Mouse (Mus musculus): Measurements from ENCODE around the gene Atxn1. TPM values are rescaled to one million over a fixed set of nuclear protein-coding genes. Genes with fewer than 3 reads are reported as not detected.
A peak's percentile ranks its signal among the peaks of the same experiment; 100 is the strongest.

Gene Atxn1
- total and polyA plus RNA-seq, 3 experiments = 0.39 to 1.1 TPM; not detected in 1

DNA sequence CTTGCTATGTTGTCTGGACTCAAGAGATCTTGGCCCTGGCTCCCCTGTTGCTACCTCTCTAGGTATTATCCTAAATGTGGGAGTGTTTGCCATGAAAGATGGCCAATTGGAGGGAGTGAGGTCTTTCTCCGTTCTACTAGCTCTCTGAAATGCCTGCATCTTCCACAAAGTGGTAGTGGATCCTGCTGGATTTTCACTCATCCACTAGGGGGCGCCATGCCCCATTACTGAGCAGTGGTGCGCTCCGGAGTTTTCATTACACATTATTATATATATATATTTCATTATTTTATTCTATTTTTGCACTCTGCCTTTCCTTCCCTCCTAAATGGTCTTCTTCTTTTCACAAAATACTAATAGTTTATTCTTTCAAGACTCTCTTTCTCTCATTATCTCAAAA lies 392.0 kb downstream of the Atxn1 start:
- no peak overlapping the region for H3K4me3 ChIP-seq (ENCODE audit: control insufficient read depth in 1 of 2, insufficient read depth in 1 of 2, low read depth in 2 of 2, low read length in 2 of 2)
- H3K9me3 ChIP-seq (replicated peaks; ENCODE audit: insufficient read depth, low read length) = no peaks in the 10 kb centered on the region
- no peaks in the 10 kb centered on the region for H3K27me3 ChIP-seq (ENCODE audit: control insufficient read depth in 1 of 2, insufficient read depth in 2 of 2, low read length in 2 of 2)
- H3K36me3 ChIP-seq (ENCODE audit: control insufficient read depth in 1 of 2, insufficient read depth in 2 of 2, low read length in 2 of 2) = peaks cover 0 to 3% of the 10 kb centered on the region in 2 experiments; a peak in 2 of 4 replicates
- no peak overlapping the region for H3K27ac ChIP-seq (ENCODE audit: control insufficient read depth, low read depth, low read length)
- DNase-seq (ENCODE audit: low read depth, low spot score) = peak; percentile 76
- TF ChIP-seq GABPA (IDR thresholded peaks at IDR 0.05; ENCODE audit: low read depth, low read length) = no peak
- TF ChIP-seq JUND (IDR thresholded peaks at IDR 0.05; ENCODE audit: low read depth, low read length) = no peak
- TF ChIP-seq MYB (IDR thresholded peaks at IDR 0.05; ENCODE audit: low read depth, low read length) = no peak
- no peak for TF ChIP-seq ZKSCAN1 (IDR thresholded peaks at IDR 0.05; ENCODE audit: low read depth, low read length)
- no peak for TF ChIP-seq TAL1 (IDR thresholded peaks at IDR 0.05; ENCODE audit: low read length)
- TF ChIP-seq POLR2A (IDR thresholded peaks at IDR 0.05; ENCODE audit: control insufficient read depth in 1 of 2, insufficient read depth in 1 of 2, low read depth in 1 of 2, low read length in 2 of 2, poor library complexity in 1 of 2) = no peak
- TF ChIP-seq USF1 (IDR thresholded peaks at IDR 0.05; ENCODE audit: low read depth, low read length) = no peak
- TF ChIP-seq CHD1 (IDR thresholded peaks at IDR 0.05; ENCODE audit: low read depth, low read length) = no peak
- no peak for TF ChIP-seq CHD2 (IDR thresholded peaks at IDR 0.05; ENCODE audit: low read length)
- no peak for TF ChIP-seq ZNF384 (IDR thresholded peaks at IDR 0.05; ENCODE audit: low read depth, low read length)
- TF ChIP-seq ZC3H11A (IDR thresholded peaks at IDR 0.05; ENCODE audit: low read depth, low read length) = peak; percentile 29; the same call in 1 of the 2 replicates
- no peak for TF ChIP-seq MXI1 (IDR thresholded peaks at IDR 0.05; ENCODE audit: low read depth, low read length)
- TF ChIP-seq MEF2A (IDR thresholded peaks at IDR 0.05; ENCODE audit: extremely low read depth, insufficient replicate concordance, low read depth, low read length, poor library complexity, severe bottlenecking) = no peak
- TF ChIP-seq E2F4 (IDR thresholded peaks at IDR 0.05; ENCODE audit: borderline replicate concordance, low read depth, low read length) = no peak
- no peak for TF ChIP-seq UBTF (IDR thresholded peaks at IDR 0.05; ENCODE audit: borderline replicate concordance, insufficient read depth, low read depth, low read length)
- TF ChIP-seq MYC (IDR thresholded peaks at IDR 0.05; ENCODE audit: low read depth, low read length) = no peak
- no peak for TF ChIP-seq KAT2A (conservative IDR thresholded peaks at IDR 0.05; ENCODE audit: low read depth, low read length)
- no peak for TF ChIP-seq BHLHE40 (IDR thresholded peaks at IDR 0.05; ENCODE audit: borderline replicate concordance, low read depth, low read length)
- peak; percentile 78 to 88 (median 81) for TF ChIP-seq CTCF (IDR thresholded peaks at IDR 0.05 in 2 of 3, conservative IDR thresholded peaks at IDR 0.05 in 1 of 3; ENCODE audit: control insufficient read depth in 1 of 3, insufficient read depth in 1 of 3, low read depth in 2 of 3, low read length in 3 of 3, poor library complexity in 1 of 3, severe bottlenecking in 1 of 3)
- TF ChIP-seq ELF1 (IDR thresholded peaks at IDR 0.05; ENCODE audit: low read depth, low read length) = no peak
- no peak for TF ChIP-seq POLR2AphosphoS5 (IDR thresholded peaks at IDR 0.05; ENCODE audit: borderline replicate concordance, low read depth, low read length)
- no peak for TF ChIP-seq MAZ (IDR thresholded peaks at IDR 0.05; ENCODE audit: low read depth, low read length)
- no peak for TF ChIP-seq TBP (IDR thresholded peaks at IDR 0.05; ENCODE audit: low read depth, low read length)
- TF ChIP-seq SMC3 (IDR thresholded peaks at IDR 0.05; ENCODE audit: low read depth, low read length) = peak; percentile 55
- TF ChIP-seq SIN3A (IDR thresholded peaks at IDR 0.05; ENCODE audit: low read length) = no peak
- TF ChIP-seq USF2 (IDR thresholded peaks at IDR 0.05; ENCODE audit: borderline replicate concordance in 1 of 2, insufficient read depth in 1 of 2, low read depth in 1 of 2, low read length in 2 of 2) = no peak
- TF ChIP-seq ZMIZ1 (IDR thresholded peaks at IDR 0.05; ENCODE audit: low read depth, low read length) = no peak
- no peak for TF ChIP-seq GATA1 (IDR thresholded peaks at IDR 0.05; ENCODE audit: low read depth, low read length)
- no peak for TF ChIP-seq MAFK (IDR thresholded peaks at IDR 0.05; ENCODE audit: borderline replicate concordance, low read depth, low read length)
- no peak for TF ChIP-seq POLR2AphosphoS2 (IDR thresholded peaks at IDR 0.05; ENCODE audit: low read length)
- TF ChIP-seq TCF12 (IDR thresholded peaks at IDR 0.05; ENCODE audit: low read depth, low read length) = no peak
- no peak for TF ChIP-seq RCOR1 (IDR thresholded peaks at IDR 0.05; ENCODE audit: low read depth, low read length)
- TF ChIP-seq EP300 (IDR thresholded peaks at IDR 0.05; ENCODE audit: low read depth in 1 of 2, low read length in 2 of 2) = no peak
- no peak for TF ChIP-seq NELFE (IDR thresholded peaks at IDR 0.05; ENCODE audit: low read depth, low read length)
- TF ChIP-seq RAD21 (IDR thresholded peaks at IDR 0.05; ENCODE audit: low read depth, low read length) = peak; percentile 70
- no peak for TF ChIP-seq ETS1 (IDR thresholded peaks at IDR 0.05; ENCODE audit: low read depth, low read length)
- peaks cover 0 to 3% of the 10 kb centered on the region in 2 experiments; a peak in 1 of 4 replicates for H3K4me1 ChIP-seq (ENCODE audit: control insufficient read depth in 1 of 2, insufficient read depth in 2 of 2, low read length in 2 of 2)
- no peaks in the 10 kb centered on the region for H3K79me2 ChIP-seq (ENCODE audit: control insufficient read depth, insufficient read depth, low read length, poor library complexity)
- H3K9ac ChIP-seq (ENCODE audit: control insufficient read depth, low read depth, low read length, poor library complexity, severe bottlenecking) = no peak overlapping the region
